Mouse (Mus musculus) limb, embryonic 12.5 days (tissue): Measurements from ENCODE around the gene Ezr. TPM values are rescaled to one million over a fixed set of nuclear protein-coding genes. Genes with fewer than 3 reads are reported as not detected.

Source experiments
- ATAC-seq: fragments of 200-750 bp; cut with Nextera tagmentation; 2 replicates; pipeline ENCODE4 v1.8.0; 2017; ENCODE audit warnings: low read depth, moderate TSS enrichment; ENCODE audit not compliant: insufficient number of reproducible peaks, insufficient read depth, low FRiP score, low TSS enrichment
- H3K27ac ChIP-seq: fragments of 300-500 bp; sonication (generic); 2 replicates; pipeline ENCODE4 v1.5.1; 2016; ENCODE audit warnings: mild to moderate bottlenecking, moderate library complexity
- H3K27me3 ChIP-seq: fragments of 300-500 bp; sonication (generic); 2 replicates; pipeline ENCODE4 v1.6.1; 2016; ENCODE audit warnings: mild to moderate bottlenecking, moderate library complexity
- H3K36me3 ChIP-seq: fragments of 300-500 bp; sonication (generic); 2 replicates; pipeline ENCODE4 v1.6.1; 2016; ENCODE audit warnings: mild to moderate bottlenecking, moderate library complexity
- H3K4me1 ChIP-seq: fragments of 300-500 bp; sonication (generic); replicated peaks from 2 replicates; pipeline ENCODE4 v1.6.1; 2016
- H3K4me2 ChIP-seq: fragments of 300-500 bp; sonication (generic); 2 replicates; pipeline ENCODE4 v1.6.1; 2016; ENCODE audit warnings: mild to moderate bottlenecking, moderate library complexity
- H3K4me3 ChIP-seq: fragments of 300-500 bp; sonication (generic); replicated peaks from 2 replicates; pipeline ENCODE4 v1.5.1; 2016; ENCODE audit warnings: mild to moderate bottlenecking
- H3K9ac ChIP-seq: fragments of 300-500 bp; sonication (generic); replicated peaks from 2 replicates; pipeline ENCODE4 v1.6.1; 2016; ENCODE audit warnings: mild to moderate bottlenecking, moderate library complexity
- H3K9me3 ChIP-seq: fragments of 300-500 bp; sonication (generic); 2 replicates; pipeline ENCODE4 v1.6.1; 2016; ENCODE audit warnings: mild to moderate bottlenecking, moderate library complexity
- WGBS: fragments of 180-500 bp; shearing (Covaris S2); methylation state at CpG from one replicate; pipeline ENCODE4 v1.1.7; 2016; 5-methylcytosine and 5-hydroxymethylcytosine counted together
- polyA plus RNA-seq: library from polyadenylated mRNA; unstranded; fragments of >200 nt; fragmentation: Nextera tagmentation; extraction: Ambion mirVana; gene quantifications from 2 replicates; pipeline ENCODE4 v1.2.1, GENCODE M21; 2016

Ezr gene
- polyA plus RNA-seq, 1 experiment from 2014 or later = 40.1 TPM

- no peak for ATAC-seq
- H3K4me3 ChIP-seq = no peak overlapping the region
- H3K27ac ChIP-seq = no peak overlapping the region
- no peak overlapping the region for H3K9ac ChIP-seq
- peaks cover 29% of the 10 kb centered on the region for H3K27me3 ChIP-seq
- WGBS = 65% methylated on average over 12 of the region's 12 CpGs
- H3K36me3 ChIP-seq = no peaks in the 10 kb centered on the region
- peaks cover 51% of the 10 kb centered on the region for H3K4me1 ChIP-seq
- peak overlapping the region; percentile 79; the same call in 1 of the 2 replicates for H3K4me2 ChIP-seq
- no peaks in the 10 kb centered on the region for H3K9me3 ChIP-seq
Observed at GRCm38 (mm10) chr17:6777629-6778331, 4.8 kb downstream of the Ezr start.

GRCm38 (mm10) chr17:6777061-6777460, 5.5 kb downstream of the Ezr start:
- Histone ChIP-seq H3K4me3 (no peak overlapping the region), H3K9ac (no peak overlapping the region), H3K27ac (no peak overlapping the region), H3K9me3 (no peaks in the 10 kb centered on the region), H3K36me3 (no peaks in the 10 kb centered on the region), H3K4me2 (no peak overlapping the region), H3K27me3 (peaks cover 24% of the 10 kb centered on the region), H3K4me1 (peaks cover 47% of the 10 kb centered on the region)
- ATAC-seq = no peak
- WGBS = 76% methylated on average over 6 of the region's 6 CpGs

GRCm38 (mm10) chr17:6776576-6776975, 6.0 kb downstream of the Ezr start:
- Histone ChIP-seq H3K36me3 (no peaks in the 10 kb centered on the region), H3K9ac (no peak overlapping the region), H3K27ac (peak overlapping the region; percentile 67), H3K9me3 (no peaks in the 10 kb centered on the region), H3K4me1 (peaks cover 48% of the 10 kb centered on the region), H3K4me3 (no peak overlapping the region), H3K27me3 (peaks cover 20% of the 10 kb centered on the region), H3K4me2 (no peak overlapping the region)
- WGBS = 41% methylated on average over 5 of the region's 5 CpGs
- ATAC-seq = no peak

GRCm38 (mm10) chr17:6776123-6776522, 6.5 kb downstream of the Ezr start:
- no peak overlapping the region for H3K9ac ChIP-seq
- peaks cover 49% of the 10 kb centered on the region for H3K4me1 ChIP-seq
- H3K27ac ChIP-seq = peak overlapping the region; percentile 67
- H3K27me3 ChIP-seq = peaks cover 17% of the 10 kb centered on the region
- no peak overlapping the region for H3K4me3 ChIP-seq
- no peak overlapping the region for H3K4me2 ChIP-seq
- ATAC-seq = no peak
- WGBS = 56% methylated on average over 6 of the region's 6 CpGs
- H3K36me3 ChIP-seq = no peaks in the 10 kb centered on the region
- no peaks in the 10 kb centered on the region for H3K9me3 ChIP-seq

GRCm38 (mm10) chr17:6775671-6776070, 6.9 kb downstream of the Ezr start:
- H3K9ac ChIP-seq = no peak overlapping the region
- no peak overlapping the region for H3K4me3 ChIP-seq
- ATAC-seq = no peak
- peaks cover 51% of the 10 kb centered on the region for H3K4me1 ChIP-seq
- H3K27ac ChIP-seq = no peak overlapping the region
- H3K4me2 ChIP-seq = no peak overlapping the region
- 84% methylated on average over 4 of the region's 4 CpGs for WGBS
- peaks cover 13% of the 10 kb centered on the region for H3K27me3 ChIP-seq
- H3K9me3 ChIP-seq = no peaks in the 10 kb centered on the region
- H3K36me3 ChIP-seq = no peaks in the 10 kb centered on the region

- H3K4me3 ChIP-seq = no peak overlapping the region
- ATAC-seq = no peak
- H3K9ac ChIP-seq = no peak overlapping the region
- peaks cover 8% of the 10 kb centered on the region; the same call in 1 of the 2 replicates for H3K27me3 ChIP-seq
- WGBS = 81% methylated on average over 9 of the region's 9 CpGs
- H3K9me3 ChIP-seq = no peaks in the 10 kb centered on the region
- peaks cover 51% of the 10 kb centered on the region for H3K4me1 ChIP-seq
- H3K36me3 ChIP-seq = no peaks in the 10 kb centered on the region
- no peak overlapping the region for H3K27ac ChIP-seq
- H3K4me2 ChIP-seq = no peak overlapping the region
Observed at GRCm38 (mm10) chr17:6775221-6775620, 7.4 kb downstream of the Ezr start.

- H3K4me1 ChIP-seq = peaks cover 47% of the 10 kb centered on the region
- H3K9ac ChIP-seq = no peak overlapping the region
- H3K4me2 ChIP-seq = no peak overlapping the region
- ATAC-seq = no peak
- no peaks in the 10 kb centered on the region for H3K9me3 ChIP-seq
- H3K36me3 ChIP-seq = no peaks in the 10 kb centered on the region
- no peak overlapping the region for H3K27ac ChIP-seq
- H3K27me3 ChIP-seq = no peaks in the 10 kb centered on the region
- 80% methylated on average over 14 of the region's 14 CpGs for WGBS
- no peak overlapping the region for H3K4me3 ChIP-seq
Observed at GRCm38 (mm10) chr17:6773249-6773966, 9.2 kb downstream of the Ezr start.

GRCm38 (mm10) chr17:6772490-6772773, 10.2 kb downstream of the Ezr start:
- Histone ChIP-seq H3K27me3 (no peaks in the 10 kb centered on the region), H3K9ac (no peak overlapping the region), H3K27ac (no peak overlapping the region), H3K4me1 (peaks cover 41% of the 10 kb centered on the region), H3K4me3 (no peak overlapping the region), H3K36me3 (no peaks in the 10 kb centered on the region), H3K9me3 (no peaks in the 10 kb centered on the region), H3K4me2 (no peak overlapping the region)
- WGBS = 74% methylated on average over 5 of the region's 5 CpGs
- no peak for ATAC-seq

GRCm38 (mm10) chr17:6771661-6772489, 10.7 kb downstream of the Ezr start:
- H3K27me3 ChIP-seq = no peaks in the 10 kb centered on the region
- no peaks in the 10 kb centered on the region for H3K9me3 ChIP-seq
- H3K4me3 ChIP-seq = no peak overlapping the region
- 0 out of 2 replicates have a peak overlapping the region, but pooled peaks have one; percentile 3 for H3K27ac ChIP-seq
- no peak for ATAC-seq
- no peak overlapping the region for H3K9ac ChIP-seq
- 78% methylated on average over 16 of the region's 16 CpGs for WGBS
- peaks cover 37% of the 10 kb centered on the region for H3K4me1 ChIP-seq
- H3K4me2 ChIP-seq = no peak overlapping the region
- no peaks in the 10 kb centered on the region for H3K36me3 ChIP-seq

- H3K27ac ChIP-seq = no peak overlapping the region
- no peaks in the 10 kb centered on the region for H3K27me3 ChIP-seq
Observed at GRCm38 (mm10) chr17:6769602-6770001, 13.0 kb downstream of the Ezr start.

GRCm38 (mm10) chr17:6768301-6768788, 14.2 kb downstream of the Ezr start:
- Histone ChIP-seq H3K27me3 (no peaks in the 10 kb centered on the region), H3K4me1 (peaks cover 34% of the 10 kb centered on the region), H3K9ac (no peak overlapping the region), H3K27ac (no peak overlapping the region), H3K36me3 (no peaks in the 10 kb centered on the region), H3K4me3 (no peak overlapping the region), H3K4me2 (no peak overlapping the region), H3K9me3 (no peaks in the 10 kb centered on the region)
- WGBS = 82% methylated on average over 5 of the region's 5 CpGs
- ATAC-seq = no peak

More at GRCm38 (mm10) chr17:6769602-6770001, 13.0 kb downstream of the Ezr start:
- Histone ChIP-seq H3K4me1 (peaks cover 29% of the 10 kb centered on the region), H3K9ac (no peak overlapping the region), H3K4me3 (no peak overlapping the region), H3K4me2 (no peak overlapping the region), H3K36me3 (no peaks in the 10 kb centered on the region), H3K9me3 (no peaks in the 10 kb centered on the region)
- 36% methylated on average over 4 of the region's 4 CpGs for WGBS
- no peak for ATAC-seq
